In genomic region chr5:76784151-76784723, GRCm38 (mm10) we compare ENCODE assay signal across 26 mouse cellular contexts.
DNase-seq lines count a peak whose midpoint lies in the region; ATAC-seq lines count a peak whose summit lies in the region.
"Had no signal": no experiment of that assay in that cellular context is flagged by ENCODE, and none has a peak within 500 bp of the region (broad histone marks: within the 10 kb centered on the region; RNA-seq: fewer than 3 reads in every experiment).

No protein-coding gene starts in this region.

- ATAC-seq in forebrain, embryonic 12.5 days (ENCODE audit: low FRiP score), result no peak
- ATAC-seq in midbrain, embryonic 12.5 days (ENCODE audit: low FRiP score, low read depth), result no peak
- no peak for ATAC-seq in midbrain, embryonic 16.5 days
- no peak for ATAC-seq in forebrain, embryonic 16.5 days
- ATAC-seq: intestine, embryonic 15.5 days had no signal

- H3K4me2 ChIP-seq in forebrain, embryonic 12.5 days, result no peak overlapping the region
- no peak overlapping the region for H3K4me2 ChIP-seq in midbrain, embryonic 12.5 days (replicated peaks)
- no peak overlapping the region for H3K4me2 ChIP-seq in midbrain, embryonic 16.5 days (ENCODE audit: low read length)
- no peak overlapping the region for H3K4me2 ChIP-seq in forebrain, embryonic 16.5 days (ENCODE audit: low read length)
- H3K4me2 ChIP-seq: embryonic facial prominence, embryonic 13.5 days; intestine, embryonic 15.5 days; liver, embryonic 15.5 days; lung, embryonic 15.5 days had no signal

- peaks cover 49% of the 10 kb centered on the region for H3K4me1 ChIP-seq in forebrain, embryonic 12.5 days
- peaks cover 38% of the 10 kb centered on the region for H3K4me1 ChIP-seq in forebrain, embryonic 10.5 days
- H3K4me1 ChIP-seq in midbrain, embryonic 12.5 days, result peaks cover 46% of the 10 kb centered on the region
- H3K4me1 ChIP-seq in midbrain, embryonic 16.5 days (ENCODE audit: control insufficient read depth, insufficient read depth, low read length), result peaks cover 15% of the 10 kb centered on the region
- peaks cover 27% of the 10 kb centered on the region for H3K4me1 ChIP-seq in forebrain, embryonic 16.5 days (replicated peaks; ENCODE audit: control insufficient read depth, insufficient read depth, low read length)

- no peaks in the 10 kb centered on the region for H3K27me3 ChIP-seq in forebrain, embryonic 12.5 days
- H3K27me3 ChIP-seq in forebrain, embryonic 10.5 days (ENCODE audit: poor library complexity, severe bottlenecking), result no peaks in the 10 kb centered on the region
- H3K27me3 ChIP-seq in midbrain, embryonic 12.5 days, result no peaks in the 10 kb centered on the region
- no peaks in the 10 kb centered on the region for H3K27me3 ChIP-seq in midbrain, embryonic 16.5 days (ENCODE audit: control insufficient read depth, insufficient read depth, low read depth, low read length)
- H3K27me3 ChIP-seq in forebrain, embryonic 16.5 days (replicated peaks; ENCODE audit: control insufficient read depth, insufficient read depth, low read length), result no peaks in the 10 kb centered on the region
- H3K27me3 ChIP-seq: embryonic facial prominence, embryonic 13.5 days; intestine, embryonic 15.5 days; liver, embryonic 15.5 days; lung, embryonic 15.5 days had no signal

- no peak overlapping the region for H3K4me3 ChIP-seq in forebrain, embryonic 12.5 days (replicated peaks)
- no peak overlapping the region for H3K4me3 ChIP-seq in forebrain, embryonic 10.5 days
- H3K4me3 ChIP-seq in midbrain, embryonic 12.5 days, result no peak overlapping the region
- no peak overlapping the region for H3K4me3 ChIP-seq in midbrain, embryonic 16.5 days (ENCODE audit: low read depth, low read length)
- no peak overlapping the region for H3K4me3 ChIP-seq in forebrain, embryonic 16.5 days (replicated peaks; ENCODE audit: low read length)
- H3K4me3 ChIP-seq: embryonic facial prominence, embryonic 13.5 days; erythroblast, embryonic 14.5 days; gastrocnemius, adult 2 months; heart, embryonic 10.5 days; hindbrain, embryonic 10.5 days; intestine, embryonic 15.5 days; layer of hippocampus, adult 2 months; limb, embryonic 10.5 days; liver, embryonic 15.5 days; lung, embryonic 15.5 days had no signal

- no peak for DNase-seq in forebrain, embryonic 10.5 days (ENCODE audit: extremely low spot score, low spot score)
- DNase-seq in adrenal gland, postnatal 14 days, result peak; percentile 36
- no peak for DNase-seq in B cell, adult 2 months
- no peak for DNase-seq in urinary bladder, adult 18-20 months (ENCODE audit: low spot score in 2 of 2)
- DNase-seq: cerebellum, adult 11-12 months; cerebellum, postnatal 14 days; embryo, embryonic 11 days; gastrocnemius, adult 2 months; kidney, postnatal 25 days; liver; lung, postnatal 36 days; thymus, adult 2 months had no signal

- 82% methylated on average over 7 of the region's 7 CpGs for WGBS in forebrain, embryonic 12.5 days
- 87% methylated on average over 7 of the region's 7 CpGs for WGBS in forebrain, embryonic 10.5 days
- WGBS in midbrain, embryonic 12.5 days, result 83% methylated on average over 7 of the region's 7 CpGs
- 77% methylated on average over 7 of the region's 7 CpGs for WGBS in midbrain, embryonic 16.5 days
- WGBS in forebrain, embryonic 16.5 days, result 83% methylated on average over 7 of the region's 7 CpGs

- H3K9me3 ChIP-seq in forebrain, embryonic 12.5 days, result no peaks in the 10 kb centered on the region
- H3K9me3 ChIP-seq in forebrain, embryonic 10.5 days, result no peaks in the 10 kb centered on the region
- no peaks in the 10 kb centered on the region for H3K9me3 ChIP-seq in midbrain, embryonic 12.5 days
- H3K9me3 ChIP-seq in midbrain, embryonic 16.5 days (replicated peaks; ENCODE audit: control insufficient read depth, low read length, poor library complexity, severe bottlenecking), result no peaks in the 10 kb centered on the region
- H3K9me3 ChIP-seq in forebrain, embryonic 16.5 days (ENCODE audit: control insufficient read depth, low read length), result no peaks in the 10 kb centered on the region
- H3K9me3 ChIP-seq: embryonic facial prominence, embryonic 13.5 days; heart, embryonic 10.5 days; hindbrain, embryonic 10.5 days; intestine, embryonic 15.5 days; limb, embryonic 10.5 days; liver, embryonic 15.5 days; lung, embryonic 15.5 days had no signal

- no peak overlapping the region for H3K9ac ChIP-seq in forebrain, embryonic 12.5 days
- no peak overlapping the region for H3K9ac ChIP-seq in midbrain, embryonic 12.5 days (replicated peaks)
- no peak overlapping the region for H3K9ac ChIP-seq in midbrain, embryonic 16.5 days (ENCODE audit: low read depth, low read length)
- no peak overlapping the region for H3K9ac ChIP-seq in forebrain, embryonic 16.5 days (replicated peaks; ENCODE audit: low read depth, low read length)
- H3K9ac ChIP-seq: embryonic facial prominence, embryonic 13.5 days; intestine, embryonic 15.5 days; liver, embryonic 15.5 days; lung, embryonic 15.5 days had no signal

- H3K36me3 ChIP-seq in forebrain, embryonic 12.5 days (replicated peaks), result peaks cover 11% of the 10 kb centered on the region
- peaks cover 32% of the 10 kb centered on the region for H3K36me3 ChIP-seq in forebrain, embryonic 10.5 days (replicated peaks)
- H3K36me3 ChIP-seq in midbrain, embryonic 12.5 days, result peaks cover 3% of the 10 kb centered on the region; the same call in 1 of the 2 replicates
- no peaks in the 10 kb centered on the region for H3K36me3 ChIP-seq in midbrain, embryonic 16.5 days (ENCODE audit: control insufficient read depth, insufficient read depth, low read length)
- H3K36me3 ChIP-seq in forebrain, embryonic 16.5 days (ENCODE audit: control insufficient read depth, insufficient read depth), result no peaks in the 10 kb centered on the region; the same call in 1 of the 2 replicates
- H3K36me3 ChIP-seq: embryonic facial prominence, embryonic 13.5 days; heart, embryonic 10.5 days; intestine, embryonic 15.5 days; liver, embryonic 15.5 days; lung, embryonic 15.5 days had no signal

- H3K27ac ChIP-seq in forebrain, embryonic 12.5 days, result peak overlapping the region; percentile 97; the same call in 1 of the 2 replicates
- H3K27ac ChIP-seq in forebrain, embryonic 10.5 days, result no peak overlapping the region
- H3K27ac ChIP-seq in midbrain, embryonic 12.5 days (replicated peaks), result 0 out of 2 replicates have a peak overlapping the region, but pooled peaks have one; percentile 92
- H3K27ac ChIP-seq in midbrain, embryonic 16.5 days (ENCODE audit: low read length), result no peak overlapping the region
- peak overlapping the region; percentile 31; the same call in 1 of the 2 replicates for H3K27ac ChIP-seq in forebrain, embryonic 16.5 days (ENCODE audit: low read length)
- H3K27ac ChIP-seq: embryonic facial prominence, embryonic 13.5 days; gastrocnemius, adult 2 months; heart, embryonic 10.5 days; hindbrain, embryonic 10.5 days; intestine, embryonic 15.5 days; layer of hippocampus, adult 2 months; limb, embryonic 10.5 days; liver, embryonic 15.5 days; lung, embryonic 15.5 days; stomach, postnatal 0 days had no signal

Comparison
In these comparisons a context has a peak if more than half of its experiments do, and no peak if none do; other contexts are left out.
1. H3K27ac ChIP-seq: peak in forebrain, embryonic 12.5 days (single experiment), midbrain, embryonic 12.5 days (single experiment) and forebrain, embryonic 16.5 days (single experiment); none in forebrain, embryonic 10.5 days (single experiment) and midbrain, embryonic 16.5 days (single experiment).